Mouse (Mus musculus) splenic B cell, adult 2 months (primary cell): ENCODE data around the gene Igfbp2.

ENCODE experiments used
- DNase-seq: peaks from one replicate; pipeline ENCODE4 v3.0.0-alpha.2; 2011; ENCODE audit warnings: low read depth, low spot score
- H3K27me3 ChIP-seq: 2 replicates; pipeline ENCODE4 v1.6.1; 2012; ENCODE audit warnings: mild to moderate bottlenecking, low read length, moderate library complexity, mixed read lengths; ENCODE audit not compliant: control insufficient read depth, poor library complexity, insufficient read depth, severe bottlenecking
- H3K36me3 ChIP-seq: 2 replicates; pipeline ENCODE4 v1.6.1; 2012; ENCODE audit warnings: mild to moderate bottlenecking, low read length, moderate library complexity, mixed read lengths; ENCODE audit not compliant: control insufficient read depth, poor library complexity, insufficient read depth, severe bottlenecking

The Igfbp2 gene

GRCm38 (mm10) chr1:72869681-72870614, 45.6 kb downstream of the Igfbp2 start:
- Histone ChIP-seq H3K36me3 (no peaks in the 10 kb centered on the region), H3K27me3 (no peaks in the 10 kb centered on the region)
- peak; percentile 57 for DNase-seq

- no peaks in the 10 kb centered on the region for H3K27me3 ChIP-seq
These were observed 46.5 kb downstream of the Igfbp2 start for GRCm38 (mm10) chr1:72870615-72871336.

GRCm38 (mm10) chr1:72871337-72871696, 47.0 kb downstream of the Igfbp2 start:
- H3K27me3 ChIP-seq = no peaks in the 10 kb centered on the region
- H3K36me3 ChIP-seq = no peaks in the 10 kb centered on the region
- no peak for DNase-seq

More at GRCm38 (mm10) chr1:72870615-72871336, 46.5 kb downstream of the Igfbp2 start:
- DNase-seq = no peak
- no peaks in the 10 kb centered on the region for H3K36me3 ChIP-seq

- no peak for DNase-seq
- no peaks in the 10 kb centered on the region for H3K27me3 ChIP-seq
These were observed 47.6 kb downstream of the Igfbp2 start for GRCm38 (mm10) chr1:72871697-72872411.

GRCm38 (mm10) chr1:72872521-72872920, 48.2 kb downstream of the Igfbp2 start:
- peak; percentile 48 for DNase-seq
- Histone ChIP-seq H3K36me3 (no peaks in the 10 kb centered on the region), H3K27me3 (no peaks in the 10 kb centered on the region)

More at GRCm38 (mm10) chr1:72871697-72872411, 47.6 kb downstream of the Igfbp2 start:
- H3K36me3 ChIP-seq = no peaks in the 10 kb centered on the region

GRCm38 (mm10) chr1:72873078-72873477, 48.8 kb downstream of the Igfbp2 start:
- no peaks in the 10 kb centered on the region for H3K36me3 ChIP-seq
- DNase-seq = no peak
- H3K27me3 ChIP-seq = no peaks in the 10 kb centered on the region

GRCm38 (mm10) chr1:72873511-72874286, 49.4 kb downstream of the Igfbp2 start:
- Histone ChIP-seq H3K27me3 (no peaks in the 10 kb centered on the region), H3K36me3 (no peaks in the 10 kb centered on the region)
- no peak for DNase-seq

GRCm38 (mm10) chr1:72874287-72875211, 50.2 kb downstream of the Igfbp2 start, which contains the start of gene Igfbp5:
Gene Igfbp5, minus strand, starts transcription at chr1:72874884.
- no peaks in the 10 kb centered on the region for H3K36me3 ChIP-seq
- DNase-seq = no peak
- no peaks in the 10 kb centered on the region for H3K27me3 ChIP-seq

- Histone ChIP-seq H3K27me3 (no peaks in the 10 kb centered on the region), H3K36me3 (no peaks in the 10 kb centered on the region)
- no peak for DNase-seq
These were observed 51.4 kb downstream of the Igfbp2 start for GRCm38 (mm10) chr1:72875708-72876107.

GRCm38 (mm10) chr1:72876111-72876510, 51.8 kb downstream of the Igfbp2 start:
- no peak for DNase-seq

GRCm38 (mm10) chr1:72877892-72878291, 53.6 kb downstream of the Igfbp2 start:
- peak; percentile 9 for DNase-seq
- no peaks in the 10 kb centered on the region for H3K27me3 ChIP-seq
- no peaks in the 10 kb centered on the region for H3K36me3 ChIP-seq

More at GRCm38 (mm10) chr1:72876111-72876510, 51.8 kb downstream of the Igfbp2 start:
- no peaks in the 10 kb centered on the region for H3K27me3 ChIP-seq
- H3K36me3 ChIP-seq = no peaks in the 10 kb centered on the region

GRCm38 (mm10) chr1:72878473-72879318, 54.4 kb downstream of the Igfbp2 start:
- DNase-seq = no peak
- H3K27me3 ChIP-seq = no peaks in the 10 kb centered on the region

GRCm38 (mm10) chr1:72879319-72879634, 55.0 kb downstream of the Igfbp2 start:
- Histone ChIP-seq H3K36me3 (no peaks in the 10 kb centered on the region), H3K27me3 (no peaks in the 10 kb centered on the region)
- DNase-seq = no peak

More at GRCm38 (mm10) chr1:72878473-72879318, 54.4 kb downstream of the Igfbp2 start:
- H3K36me3 ChIP-seq = no peaks in the 10 kb centered on the region
